Mouse (Mus musculus) intestine, embryonic 16.5 days (tissue): ENCODE results near the gene Olfr1198. TPM values are rescaled to one million over a fixed set of nuclear protein-coding genes. Genes with fewer than 3 reads are reported as not detected.

Experiments used
- ATAC-seq: fragments of 200-750 bp; cut with Nextera tagmentation; 2 replicates; pipeline ENCODE4 v1.8.0; 2017; ENCODE audit warnings: moderate TSS enrichment, moderate library complexity
- H3K27ac ChIP-seq: fragments of 300-500 bp; sonication (generic); 2 replicates; pipeline ENCODE4 v1.5.1; 2014; ENCODE audit warnings: mild to moderate bottlenecking, low read length
- H3K27me3 ChIP-seq: fragments of 300-500 bp; sonication (generic); replicated peaks from 2 replicates; pipeline ENCODE4 v1.6.1; 2014; ENCODE audit warnings: low read length, control low read depth, mixed read lengths; ENCODE audit not compliant: control insufficient read depth, insufficient read depth
- H3K36me3 ChIP-seq: fragments of 300-500 bp; sonication (generic); 2 replicates; pipeline ENCODE4 v1.6.1; 2014; ENCODE audit warnings: low read length, control low read depth; ENCODE audit not compliant: control insufficient read depth, insufficient read depth
- H3K4me1 ChIP-seq: fragments of 300-500 bp; sonication (generic); 2 replicates; pipeline ENCODE4 v1.6.1; 2014; ENCODE audit warnings: low read length, control low read depth, mixed read lengths; ENCODE audit not compliant: control insufficient read depth, insufficient read depth
- H3K4me2 ChIP-seq: fragments of 300-500 bp; sonication (generic); 2 replicates; pipeline ENCODE4 v1.6.1; 2014; ENCODE audit warnings: low read depth, low read length, control low read depth
- H3K4me3 ChIP-seq: fragments of 300-500 bp; sonication (generic); 2 replicates; pipeline ENCODE4 v1.5.1; 2014; ENCODE audit warnings: mild to moderate bottlenecking, low read length
- H3K9ac ChIP-seq: fragments of 300-500 bp; sonication (generic); 2 replicates; pipeline ENCODE4 v1.6.1; 2014; ENCODE audit warnings: low read depth, low read length
- H3K9me3 ChIP-seq: fragments of 300-500 bp; sonication (generic); 2 replicates; pipeline ENCODE4 v1.6.1; 2016; ENCODE audit warnings: low read length, control low read depth; ENCODE audit not compliant: control insufficient read depth
- WGBS: fragments of 180-500 bp; shearing (Covaris S2); extraction: QIAGEN DNeasy Blood & Tissue Kit; methylation state at CpG from one replicate; pipeline ENCODE4 v1.1.7; 2014; 5-methylcytosine and 5-hydroxymethylcytosine counted together
- polyA plus RNA-seq: library from polyadenylated mRNA; unstranded; fragments of >200 nt; fragmentation: Nextera tagmentation; extraction: Ambion mirVana; gene quantifications from 2 replicates; pipeline ENCODE4 v1.2.1, GENCODE M21; 2015

Olfr1198 gene
- not detected in 2 replicates for polyA plus RNA-seq

- H3K9me3 ChIP-seq: no peaks in the 10 kb centered on the region
- ATAC-seq: no peak
- no peak within 1 kb of the TSS for H3K9ac ChIP-seq
- no peak within 1 kb of the TSS for H3K4me3 ChIP-seq
- H3K4me1 ChIP-seq: no peaks in the 10 kb centered on the region
- no peak within 1 kb of the TSS for H3K27ac ChIP-seq
- no peaks in the 10 kb centered on the region for H3K27me3 ChIP-seq
- WGBS: 88% methylated on average over 2 of the region's 2 CpGs
- no peaks in the 10 kb centered on the region for H3K36me3 ChIP-seq
- H3K4me2 ChIP-seq: no peak within 1 kb of the TSS
These were observed at the start of gene Olfr1198 for GRCm38 (mm10) chr2:88751270-88751669. Gene Olfr1198, minus strand, starts transcription at chr2:88751370.

DNA sequence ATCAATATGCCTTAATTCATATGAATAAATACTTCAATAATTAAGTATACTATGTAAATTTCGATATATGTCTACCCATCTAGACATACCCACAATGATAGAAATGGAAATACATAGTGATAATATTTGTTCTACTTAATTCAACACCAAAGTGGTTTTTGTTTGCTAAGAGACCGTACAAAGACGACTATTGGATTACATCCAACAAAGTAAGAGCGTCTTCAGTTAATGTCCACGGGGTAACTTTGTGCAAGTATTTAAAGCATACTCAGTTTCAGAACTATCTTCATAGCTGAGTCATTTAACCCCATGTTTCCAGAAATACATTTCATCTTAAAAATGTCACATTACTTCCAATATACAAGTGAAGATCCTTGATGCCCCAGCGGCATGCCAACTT lies 41.6 kb upstream of the Olfr1198 start, which contains the start of gene Olfr1201:
TSS of gene Olfr1201 (plus strand) at position 301 of the 400 bp plus-strand sequence.
- Histone ChIP-seq H3K4me2 (no peak within 1 kb of the TSS), H3K36me3 (no peaks in the 10 kb centered on the region), H3K4me3 (no peak within 1 kb of the TSS), H3K27me3 (no peaks in the 10 kb centered on the region), H3K9me3 (no peaks in the 10 kb centered on the region), H3K4me1 (no peaks in the 10 kb centered on the region), H3K9ac (no peak within 1 kb of the TSS), H3K27ac (no peak within 1 kb of the TSS)
- no peak for ATAC-seq
- 74% methylated on average over 6 of the region's 6 CpGs for WGBS

- Histone ChIP-seq H3K4me3 (no peak within 1 kb of the TSS), H3K27me3 (no peaks in the 10 kb centered on the region), H3K27ac (no peak within 1 kb of the TSS), H3K4me1 (no peaks in the 10 kb centered on the region), H3K4me2 (no peak within 1 kb of the TSS), H3K9ac (no peak within 1 kb of the TSS), H3K9me3 (no peaks in the 10 kb centered on the region), H3K36me3 (no peaks in the 10 kb centered on the region)
- ATAC-seq: no peak
- WGBS: 80% methylated on average over 2 of the region's 2 CpGs
These were observed 19.2 kb upstream of the Olfr1198 start, which contains the start of gene Olfr1200 for GRCm38 (mm10) chr2:88770388-88770787. Gene Olfr1200, minus strand, starts transcription at chr2:88770488.

DNA sequence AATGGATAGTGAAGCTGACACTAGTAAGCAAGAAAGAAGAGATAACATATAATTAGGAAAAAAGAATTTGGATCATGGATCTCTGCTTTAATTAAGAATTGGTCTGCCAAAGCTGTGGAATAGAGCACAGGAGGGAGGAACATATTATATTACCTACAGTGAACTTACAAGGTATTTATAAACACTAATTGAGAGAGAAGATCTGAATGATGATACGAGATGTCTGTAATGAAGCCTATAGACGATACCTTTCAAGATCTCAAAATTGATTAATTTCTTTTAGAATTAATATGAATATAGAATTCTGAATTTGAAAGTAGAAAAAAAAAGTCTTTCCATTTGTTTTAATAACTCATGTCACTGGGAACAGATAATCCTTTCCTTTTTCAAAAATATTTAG lies 9.2 kb upstream of the Olfr1198 start, which contains the start of gene Olfr1199:
TSS of gene Olfr1199 (minus strand) at position 101 of the 400 bp plus-strand sequence.
- no peak within 1 kb of the TSS for H3K27ac ChIP-seq
- no peak within 1 kb of the TSS for H3K9ac ChIP-seq
- no peaks in the 10 kb centered on the region for H3K4me1 ChIP-seq
- ATAC-seq: no peak
- H3K9me3 ChIP-seq: no peaks in the 10 kb centered on the region
- no peak within 1 kb of the TSS for H3K4me3 ChIP-seq
- no peak within 1 kb of the TSS for H3K4me2 ChIP-seq
- H3K27me3 ChIP-seq: no peaks in the 10 kb centered on the region
- no peaks in the 10 kb centered on the region for H3K36me3 ChIP-seq
- 92% methylated on average over 2 of the region's 2 CpGs for WGBS

GRCm38 (mm10) chr2:88743379-88743778 lies 7.8 kb downstream of the Olfr1198 start:
- Histone ChIP-seq H3K4me3 (no peak overlapping the region), H3K9me3 (no peaks in the 10 kb centered on the region), H3K4me1 (no peaks in the 10 kb centered on the region), H3K36me3 (no peaks in the 10 kb centered on the region), H3K9ac (no peak overlapping the region), H3K27ac (no peak overlapping the region), H3K4me2 (no peak overlapping the region), H3K27me3 (no peaks in the 10 kb centered on the region)
- WGBS: 73% methylated on average over 3 of the region's 3 CpGs
- ATAC-seq: no peak

GRCm38 (mm10) chr2:88732266-88732665 lies 18.9 kb downstream of the Olfr1198 start, which contains the start of gene Olfr1197:
Gene Olfr1197, minus strand, starts transcription at chr2:88732366.
- 83% methylated on average over 1 of the region's 1 CpGs for WGBS
- Histone ChIP-seq H3K4me2 (no peak within 1 kb of the TSS), H3K36me3 (no peaks in the 10 kb centered on the region), H3K27ac (no peak within 1 kb of the TSS), H3K4me3 (no peak within 1 kb of the TSS), H3K9me3 (no peaks in the 10 kb centered on the region), H3K27me3 (no peaks in the 10 kb centered on the region), H3K4me1 (no peaks in the 10 kb centered on the region), H3K9ac (no peak within 1 kb of the TSS)
- ATAC-seq: no peak

GRCm38 (mm10) chr2:88704497-88704896 lies 46.7 kb downstream of the Olfr1198 start, which contains the start of gene Olfr1196:
Gene Olfr1196, minus strand, starts transcription at chr2:88704597.
- no peak for ATAC-seq
- Histone ChIP-seq H3K4me1 (no peaks in the 10 kb centered on the region), H3K27me3 (no peaks in the 10 kb centered on the region), H3K27ac (no peak within 1 kb of the TSS), H3K4me2 (no peak within 1 kb of the TSS), H3K36me3 (no peaks in the 10 kb centered on the region), H3K9me3 (no peaks in the 10 kb centered on the region), H3K4me3 (no peak within 1 kb of the TSS), H3K9ac (no peak within 1 kb of the TSS)
- WGBS: 83% methylated on average over 2 of the region's 2 CpGs

Other genes with a start within 250 kb of the Olfr1198 start
- not detected in 2 replicates for gene Olfr1186, start 232.8 kb downstream of the Olfr1198 start, polyA plus RNA-seq
- not detected in 2 replicates for gene Olfr1188, start 194.4 kb downstream of the Olfr1198 start, polyA plus RNA-seq
- not detected in 2 replicates for gene Olfr1189, start 164.9 kb downstream of the Olfr1198 start, polyA plus RNA-seq
- not detected in 2 replicates for gene Olfr1191-ps1, start 110.8 kb downstream of the Olfr1198 start, polyA plus RNA-seq
- not detected in 2 replicates for gene Olfr1192-ps1, start 102.9 kb downstream of the Olfr1198 start, polyA plus RNA-seq
- not detected in 2 replicates for gene Olfr1193, start 75.7 kb downstream of the Olfr1198 start, polyA plus RNA-seq
- not detected in 2 replicates for gene Olfr1195, start 62.2 kb downstream of the Olfr1198 start, polyA plus RNA-seq
- not detected in 2 replicates for gene Olfr1196, start 46.8 kb downstream of the Olfr1198 start, polyA plus RNA-seq
- gene Olfr1197, start 19.0 kb downstream of the Olfr1198 start, polyA plus RNA-seq: not detected in 2 replicates
- not detected in 2 replicates for gene Olfr1199, start 9.1 kb upstream of the Olfr1198 start, polyA plus RNA-seq
- gene Olfr1200, start 19.1 kb upstream of the Olfr1198 start, polyA plus RNA-seq: not detected in 2 replicates
- not detected in 2 replicates for gene Olfr1201, start 41.7 kb upstream of the Olfr1198 start, polyA plus RNA-seq
- not detected in 2 replicates for gene Olfr1202, start 63.1 kb upstream of the Olfr1198 start, polyA plus RNA-seq
- not detected in 2 replicates for gene Olfr1205, start 78.4 kb upstream of the Olfr1198 start, polyA plus RNA-seq
- gene Olfr1204, start 97.9 kb upstream of the Olfr1198 start, polyA plus RNA-seq: not detected in 2 replicates
- not detected in 2 replicates for gene Olfr1206, start 111.9 kb upstream of the Olfr1198 start, polyA plus RNA-seq
- gene Olfr1208, start 150.9 kb upstream of the Olfr1198 start, polyA plus RNA-seq: not detected in 2 replicates
- gene Olfr1209, start 163.8 kb upstream of the Olfr1198 start, polyA plus RNA-seq: not detected in 2 replicates
- not detected in 2 replicates for gene Olfr1211, start 186.7 kb upstream of the Olfr1198 start, polyA plus RNA-seq
- not detected in 2 replicates for gene Olfr1212, start 202.6 kb upstream of the Olfr1198 start, polyA plus RNA-seq
- gene Gm13762, start 228.9 kb upstream of the Olfr1198 start, polyA plus RNA-seq: not detected in 2 replicates
- gene Olfr1214, start 241.3 kb upstream of the Olfr1198 start, polyA plus RNA-seq: not detected in 2 replicates